In the genomic region with DNA sequence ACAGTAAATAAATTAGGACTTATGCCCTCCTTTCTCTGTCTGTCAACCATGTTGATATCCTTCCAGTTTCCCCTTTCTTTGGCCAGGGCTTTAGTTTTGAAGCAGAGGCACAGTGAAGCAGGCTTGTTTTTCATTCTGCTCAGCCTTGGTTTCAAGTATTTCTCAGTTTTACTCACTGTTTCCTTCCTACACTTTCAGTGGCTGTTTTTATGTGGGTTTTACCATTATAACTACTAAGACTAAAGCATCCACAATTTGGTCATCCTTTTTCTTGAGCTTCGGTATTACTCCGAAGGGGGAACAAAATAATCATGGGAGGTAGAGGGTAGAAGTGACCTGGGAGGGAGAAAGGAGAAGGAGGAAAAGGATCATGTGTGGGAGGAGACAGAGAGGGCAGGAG, we compare ENCODE assay signal across 37 mouse cellular contexts. TPM values are rescaled to one million over a fixed set of nuclear protein-coding genes. Genes with fewer than 3 reads are reported as not detected.
"Had no signal": no experiment of that assay in that cellular context is flagged by ENCODE, and none has a peak within 500 bp of the region (broad histone marks: within the 10 kb centered on the region; RNA-seq: fewer than 3 reads in every experiment).

No protein-coding gene starts in this region.

RNA-seq across cellular contexts. Expression of gene Ifi206, which starts 19.8 kb away (rescaled TPM):
- total RNA-seq: heart, postnatal 4 days; layer of hippocampus, adult 18-20 months; layer of hippocampus, adult 2 months; layer of hippocampus, postnatal 10 days; layer of hippocampus, postnatal 14 days; layer of hippocampus, postnatal 25 days; layer of hippocampus, postnatal 36 days; left cerebral cortex, adult 18-20 months; left cerebral cortex, adult 2 months had no signal
- polyA plus RNA-seq: heart, embryonic 12.5 days; hindbrain, embryonic 10.5 days; hindbrain, embryonic 11.5 days; hindbrain, embryonic 12.5 days; hindbrain, embryonic 13.5 days; hindbrain, embryonic 14.5 days; hindbrain, embryonic 15.5 days; hindbrain, postnatal 0 days had no signal

RNA-seq across cellular contexts. Expression of gene Ifi214, which starts 25.2 kb away (rescaled TPM):
- total RNA-seq: heart, postnatal 10 days; heart, postnatal 14 days; heart, postnatal 36 days; heart, postnatal 4 days; hematopoietic stem cell, adult 5-6 weeks; hindbrain, postnatal 0 days; layer of hippocampus, adult 18-20 months; layer of hippocampus, adult 2 months; layer of hippocampus, postnatal 10 days; layer of hippocampus, postnatal 14 days; layer of hippocampus, postnatal 25 days; layer of hippocampus, postnatal 36 days; left cerebral cortex, adult 18-20 months; left cerebral cortex, adult 2 months; left cerebral cortex, adult 8-10 months had no signal
- polyA plus RNA-seq: heart, embryonic 11.5 days; heart, embryonic 12.5 days; heart, embryonic 13.5 days; heart, embryonic 14.5 days; heart, embryonic 15.5 days; heart, embryonic 16.5 days; heart, postnatal 0 days; hindbrain, embryonic 10.5 days; hindbrain, embryonic 11.5 days; hindbrain, embryonic 12.5 days; hindbrain, embryonic 13.5 days; hindbrain, embryonic 14.5 days; hindbrain, embryonic 15.5 days; hindbrain, embryonic 16.5 days; hindbrain, postnatal 0 days; intestine, embryonic 14.5 days; intestine, embryonic 15.5 days; intestine, embryonic 16.5 days; intestine, postnatal 0 days; kidney, embryonic 14.5 days; kidney, embryonic 15.5 days; kidney, embryonic 16.5 days; kidney, postnatal 0 days had no signal
